Mouse (Mus musculus): ENCODE results near the gene Slit3.

DNA sequence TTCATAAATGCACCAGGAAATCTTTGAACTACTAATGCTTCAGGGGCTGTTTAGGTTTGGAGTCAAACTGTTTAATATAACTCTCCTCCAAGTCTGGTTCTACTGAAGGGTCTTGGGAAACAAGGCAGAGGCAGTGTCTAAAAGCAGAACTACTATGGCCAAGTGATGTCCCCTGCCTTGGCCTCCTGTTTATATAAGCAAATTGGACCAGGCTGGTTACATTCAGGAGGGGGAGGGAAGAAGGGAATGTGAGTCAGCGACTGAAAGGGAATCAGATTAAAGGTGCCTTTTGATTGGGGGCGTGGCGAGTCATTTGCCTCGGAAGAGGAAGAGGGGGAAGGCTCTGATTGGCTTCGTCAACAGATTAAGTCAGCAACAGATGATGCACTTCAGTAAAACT is 249.7 kb downstream of the Slit3 start:
- TF ChIP-seq GATA1 (IDR thresholded peaks at IDR 0.05; ENCODE audit: borderline replicate concordance, low read length) (no peak), FLI1 (IDR thresholded peaks at IDR 0.05; ENCODE audit: low read length) (no peak)
